Mouse (Mus musculus) embryonic facial prominence, embryonic 14.5 days (tissue): Measurements from ENCODE around the gene Socs4. TPM values are rescaled to one million over a fixed set of nuclear protein-coding genes. Genes with fewer than 3 reads are reported as not detected.

Source experiments
- ATAC-seq: fragments of 200-750 bp; cut with Nextera tagmentation; 2 replicates; pipeline ENCODE4 v1.8.0; 2017; ENCODE audit warnings: low read depth, moderate number of reproducible peaks, moderate TSS enrichment
- DNase-seq: peaks from one replicate; pipeline ENCODE4 v3.0.0-alpha.2; 2015; ENCODE audit warnings: low spot score
- H3K27ac ChIP-seq: fragments of 300-500 bp; sonication (generic); replicated peaks from 2 replicates; pipeline ENCODE4 v1.5.1; 2014; ENCODE audit warnings: low read depth, mild to moderate bottlenecking, low read length, moderate library complexity
- H3K27me3 ChIP-seq: fragments of 300-500 bp; sonication (generic); replicated peaks from 2 replicates; pipeline ENCODE4 v1.6.1; 2014; ENCODE audit warnings: low read length; ENCODE audit not compliant: control insufficient read depth, insufficient read depth
- H3K36me3 ChIP-seq: fragments of 300-500 bp; sonication (generic); 2 replicates; pipeline ENCODE4 v1.6.1; 2014; ENCODE audit warnings: low read length, mixed read lengths; ENCODE audit not compliant: control insufficient read depth, insufficient read depth
- H3K4me1 ChIP-seq: fragments of 300-500 bp; sonication (generic); 2 replicates; pipeline ENCODE4 v1.6.1; 2014; ENCODE audit warnings: antibody characterized with exemption, low read length; ENCODE audit not compliant: control insufficient read depth, insufficient read depth
- H3K4me2 ChIP-seq: fragments of 300-500 bp; sonication (generic); 2 replicates; pipeline ENCODE4 v1.6.1; 2014; ENCODE audit warnings: low read depth, mild to moderate bottlenecking, low read length, moderate library complexity, mixed read lengths
- H3K4me3 ChIP-seq: fragments of 300-500 bp; sonication (generic); 2 replicates; pipeline ENCODE4 v1.5.1; 2014; ENCODE audit warnings: low read depth, mild to moderate bottlenecking, low read length
- H3K9ac ChIP-seq: fragments of 300-500 bp; sonication (generic); 2 replicates; pipeline ENCODE4 v1.6.1; 2014; ENCODE audit warnings: low read depth, mild to moderate bottlenecking, low read length, moderate library complexity, mixed read lengths
- H3K9me3 ChIP-seq: fragments of 300-500 bp; sonication (generic); 2 replicates; pipeline ENCODE4 v1.6.1; 2016; ENCODE audit warnings: low read length; ENCODE audit not compliant: control insufficient read depth
- WGBS: fragments of 180-500 bp; shearing (Covaris S2); extraction: QIAGEN DNeasy Blood & Tissue Kit; methylation state at CpG from one replicate; pipeline ENCODE4 v1.1.7; 2014; 5-methylcytosine and 5-hydroxymethylcytosine counted together
- polyA plus RNA-seq: library from polyadenylated mRNA; unstranded; fragments of >200 nt; fragmentation: Nextera tagmentation; extraction: Ambion mirVana; gene quantifications from 2 replicates; pipeline ENCODE4 v1.2.1, GENCODE M21; 2014

The Socs4 gene
- polyA plus RNA-seq, 1 experiment from 2014 or later: 4.7 TPM

GRCm38 (mm10) chr14:47296232-47296631 is 19.5 kb downstream of the Socs4 start:
- H3K4me3 ChIP-seq: no peak overlapping the region
- no peak overlapping the region for H3K4me2 ChIP-seq
- ATAC-seq (no peak), DNase-seq (no peak)
- no peaks in the 10 kb centered on the region for H3K36me3 ChIP-seq
- no peak overlapping the region for H3K9ac ChIP-seq
- WGBS: 55% methylated on average over 2 of the region's 2 CpGs
- H3K27me3 ChIP-seq: no peaks in the 10 kb centered on the region
- no peak overlapping the region for H3K27ac ChIP-seq
- H3K9me3 ChIP-seq: no peaks in the 10 kb centered on the region
- peaks cover 17% of the 10 kb centered on the region for H3K4me1 ChIP-seq

- WGBS: under 1% methylated on average over 22 of the region's 34 CpGs
- H3K4me2 ChIP-seq: peak within 1 kb of the TSS; percentile 79
- peak within 1 kb of the TSS; percentile 97 for H3K27ac ChIP-seq
- H3K9ac ChIP-seq: peak within 1 kb of the TSS; percentile 100
- H3K4me1 ChIP-seq: peaks cover 17% of the 10 kb centered on the region
- H3K4me3 ChIP-seq: peak within 1 kb of the TSS; percentile 99
- no peaks in the 10 kb centered on the region for H3K9me3 ChIP-seq
- no peaks in the 10 kb centered on the region for H3K27me3 ChIP-seq
- 0 out of 2 replicates have a peak, but pooled peaks cover 3% of the 10 kb centered on the region for H3K36me3 ChIP-seq
- DNase-seq (peak; percentile 90), ATAC-seq (peak; percentile 90)
Measured at GRCm38 (mm10) chr14:47297785-47298407, 21.2 kb downstream of the Socs4 start, which contains the start of gene Mapk1ip1l. Gene Mapk1ip1l (plus strand): TSS chr14:47298266.

- Histone ChIP-seq H3K27ac (peak overlapping the region; percentile 97), H3K4me1 (peaks cover 17% of the 10 kb centered on the region), H3K4me2 (peak overlapping the region; percentile 79), H3K4me3 (peak overlapping the region; percentile 99), H3K9me3 (no peaks in the 10 kb centered on the region), H3K9ac (peak overlapping the region; percentile 100), H3K27me3 (no peaks in the 10 kb centered on the region), H3K36me3 (0 out of 2 replicates have a peak, but pooled peaks cover 7% of the 10 kb centered on the region)
- DNase-seq (no peak), ATAC-seq (peak; percentile 76)
- 1% methylated on average over 30 of the region's 38 CpGs for WGBS
Measured at GRCm38 (mm10) chr14:47298408-47298792, 21.7 kb downstream of the Socs4 start.

GRCm38 (mm10) chr14:47298819-47299261 is 22.1 kb downstream of the Socs4 start:
- Histone ChIP-seq H3K9ac (peak overlapping the region; percentile 100), H3K27me3 (no peaks in the 10 kb centered on the region), H3K36me3 (0 out of 2 replicates have a peak, but pooled peaks cover 7% of the 10 kb centered on the region), H3K9me3 (no peaks in the 10 kb centered on the region), H3K4me1 (peaks cover 17% of the 10 kb centered on the region), H3K4me2 (peak overlapping the region; percentile 79), H3K27ac (peak overlapping the region; percentile 97), H3K4me3 (peak overlapping the region; percentile 99)
- peak; percentile 58 for DNase-seq
- WGBS: under 1% methylated on average over 15 of the region's 15 CpGs
- ATAC-seq: peak; percentile 27

GRCm38 (mm10) chr14:47302885-47303680 is 26.4 kb downstream of the Socs4 start:
- Histone ChIP-seq H3K9me3 (no peaks in the 10 kb centered on the region), H3K27me3 (no peaks in the 10 kb centered on the region), H3K4me3 (no peak overlapping the region), H3K36me3 (0 out of 2 replicates have a peak, but pooled peaks cover 19% of the 10 kb centered on the region), H3K9ac (no peak overlapping the region), H3K27ac (no peak overlapping the region), H3K4me1 (peaks cover 11% of the 10 kb centered on the region), H3K4me2 (no peak overlapping the region)
- 84% methylated on average over 14 of the region's 14 CpGs for WGBS
- ATAC-seq (no peak), DNase-seq (no peak)

- 91% methylated on average over 6 of the region's 6 CpGs for WGBS
- Histone ChIP-seq H3K4me1 (peaks cover 3% of the 10 kb centered on the region), H3K4me2 (no peak overlapping the region), H3K9me3 (no peaks in the 10 kb centered on the region), H3K36me3 (peaks cover 34% of the 10 kb centered on the region), H3K4me3 (no peak overlapping the region), H3K27me3 (no peaks in the 10 kb centered on the region), H3K27ac (no peak overlapping the region), H3K9ac (no peak overlapping the region)
- DNase-seq (no peak), ATAC-seq (no peak)
Measured at GRCm38 (mm10) chr14:47304814-47305405, 28.2 kb downstream of the Socs4 start.

- no peak for ATAC-seq
- H3K36me3 ChIP-seq: peaks cover 44% of the 10 kb centered on the region
- DNase-seq: no peak
Measured at GRCm38 (mm10) chr14:47305933-47306332, 29.2 kb downstream of the Socs4 start.

GRCm38 (mm10) chr14:47307669-47308068 is 30.9 kb downstream of the Socs4 start:
- Histone ChIP-seq H3K27me3 (no peaks in the 10 kb centered on the region), H3K36me3 (peaks cover 58% of the 10 kb centered on the region), H3K9me3 (no peaks in the 10 kb centered on the region), H3K4me3 (no peak overlapping the region), H3K27ac (no peak overlapping the region), H3K4me1 (no peaks in the 10 kb centered on the region), H3K4me2 (no peak overlapping the region), H3K9ac (no peak overlapping the region)
- WGBS: 84% methylated on average over 3 of the region's 3 CpGs
- ATAC-seq: no peak
- no peak for DNase-seq

More at GRCm38 (mm10) chr14:47305933-47306332, 29.2 kb downstream of the Socs4 start:
- no peaks in the 10 kb centered on the region for H3K9me3 ChIP-seq
- H3K4me3 ChIP-seq: no peak overlapping the region
- WGBS: 74% methylated on average over 4 of the region's 4 CpGs
- H3K4me1 ChIP-seq: no peaks in the 10 kb centered on the region
- H3K27ac ChIP-seq: no peak overlapping the region
- no peaks in the 10 kb centered on the region for H3K27me3 ChIP-seq
- no peak overlapping the region for H3K4me2 ChIP-seq
- no peak overlapping the region for H3K9ac ChIP-seq
